Mouse (Mus musculus): ENCODE measurements around the gene Ttc37. TPM values are rescaled to one million over a fixed set of nuclear protein-coding genes. Genes with fewer than 3 reads are reported as not detected.

The Ttc37 gene
- polyA plus RNA-seq, 1 experiment from 2014 or later, result 11.0 TPM

DNA sequence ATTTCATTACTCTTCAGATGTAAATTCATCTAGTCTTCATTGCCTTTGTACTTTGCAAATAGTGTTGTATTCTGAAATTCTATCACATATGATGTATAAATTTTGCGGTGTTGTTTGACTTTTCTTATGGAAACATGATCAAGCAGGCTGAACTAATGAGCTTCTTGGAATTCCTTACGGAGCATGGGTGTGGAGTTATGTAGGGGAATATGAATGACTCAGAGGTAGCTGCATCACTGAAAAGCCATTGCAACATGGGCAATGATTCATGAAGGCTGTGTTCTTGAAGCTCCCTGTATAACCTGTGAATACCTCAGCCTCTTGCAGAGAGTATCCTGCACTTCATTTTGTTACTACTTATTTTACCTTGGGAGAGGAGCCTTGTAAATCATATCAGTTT is 3.5 kb downstream of the Ttc37 start:
- no peaks in the 10 kb centered on the region for H3K27me3 ChIP-seq (ENCODE audit: insufficient read depth, poor library complexity, severe bottlenecking)
- no peak for DNase-seq (ENCODE audit: low spot score)
- H3K27ac ChIP-seq, result no peak overlapping the region
- H3K4me1 ChIP-seq, result no peaks in the 10 kb centered on the region
- WGBS, result 92% methylated on average over 2 of the region's 2 CpGs
- no peak overlapping the region for H3K4me3 ChIP-seq
- H3K9me3 ChIP-seq, result no peaks in the 10 kb centered on the region
- H3K36me3 ChIP-seq, result peaks cover 12% of the 10 kb centered on the region; the same call in 1 of the 2 replicates

DNA sequence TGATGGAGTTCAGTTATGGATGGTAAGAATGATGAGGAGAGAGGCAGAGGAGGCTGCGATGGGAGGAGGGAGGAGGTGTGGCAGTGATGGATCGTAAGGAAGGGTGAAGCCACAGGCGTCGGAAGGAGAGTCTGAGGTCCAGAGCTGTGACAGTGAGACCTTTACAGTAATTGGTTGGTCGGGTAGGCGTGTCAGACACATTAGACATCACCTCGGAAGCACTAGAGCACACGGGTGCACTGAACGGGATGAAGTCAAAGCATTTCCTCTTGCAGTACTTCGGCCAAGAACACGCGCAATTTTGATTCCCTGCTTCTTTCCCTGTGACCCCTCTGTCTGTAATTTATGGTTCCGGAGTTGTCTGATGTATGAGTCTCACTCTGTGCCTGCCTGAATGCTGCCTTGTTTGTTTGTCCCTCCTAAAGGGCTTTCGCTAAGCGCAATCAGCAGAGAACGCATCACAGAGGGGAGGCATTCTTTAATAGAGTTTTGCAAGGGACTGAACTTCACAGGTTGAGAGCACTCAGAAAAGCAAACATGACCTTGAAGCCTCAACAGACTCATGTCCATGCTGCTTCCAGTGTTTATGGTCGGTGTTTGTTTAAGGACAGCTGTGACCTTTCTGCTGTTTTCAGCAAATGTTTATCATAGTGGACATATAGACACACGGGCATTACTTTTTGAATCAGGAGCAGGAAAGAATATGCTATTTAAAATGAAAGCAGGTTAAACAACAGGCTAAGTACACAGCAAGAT is 10.7 kb downstream of the Ttc37 start:
- no peak overlapping the region for H3K4me3 ChIP-seq
- H3K4me1 ChIP-seq, result no peaks in the 10 kb centered on the region
- H3K36me3 ChIP-seq, result peaks cover 41% of the 10 kb centered on the region
- H3K27me3 ChIP-seq (ENCODE audit: insufficient read depth, poor library complexity, severe bottlenecking), result no peaks in the 10 kb centered on the region
- WGBS, result 92% methylated on average over 18 of the region's 18 CpGs
- H3K27ac ChIP-seq, result no peak overlapping the region
- H3K9me3 ChIP-seq, result no peaks in the 10 kb centered on the region
- DNase-seq (ENCODE audit: low spot score), result no peak

DNA sequence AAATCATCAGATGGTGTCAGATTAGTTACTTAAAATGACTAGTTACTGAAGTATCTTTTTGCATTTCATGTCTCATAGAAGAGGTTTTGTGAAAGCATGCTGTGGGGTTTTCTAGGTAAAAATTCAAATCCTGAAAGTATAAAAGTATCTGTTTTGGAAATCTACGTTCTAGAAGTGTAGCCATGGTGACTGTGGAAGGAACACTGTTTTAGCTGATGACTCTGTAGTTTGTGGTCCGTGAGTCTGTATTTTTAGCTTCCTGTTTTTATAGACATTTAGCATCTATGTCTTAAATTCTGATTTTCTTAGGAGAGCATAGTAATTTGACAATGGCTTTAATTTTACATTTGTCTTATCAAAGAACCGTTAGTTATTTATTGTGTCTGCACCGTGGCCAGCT is 30.3 kb downstream of the Ttc37 start:
- WGBS, result 94% methylated on average over 4 of the region's 4 CpGs
- Histone ChIP-seq H3K4me1 (no peaks in the 10 kb centered on the region), H3K27me3 (ENCODE audit: insufficient read depth, poor library complexity, severe bottlenecking) (no peaks in the 10 kb centered on the region), H3K4me3 (no peak overlapping the region), H3K27ac (no peak overlapping the region), H3K9me3 (no peaks in the 10 kb centered on the region), H3K36me3 (peaks cover 71% of the 10 kb centered on the region)
- DNase-seq (ENCODE audit: low spot score), result no peak

DNA sequence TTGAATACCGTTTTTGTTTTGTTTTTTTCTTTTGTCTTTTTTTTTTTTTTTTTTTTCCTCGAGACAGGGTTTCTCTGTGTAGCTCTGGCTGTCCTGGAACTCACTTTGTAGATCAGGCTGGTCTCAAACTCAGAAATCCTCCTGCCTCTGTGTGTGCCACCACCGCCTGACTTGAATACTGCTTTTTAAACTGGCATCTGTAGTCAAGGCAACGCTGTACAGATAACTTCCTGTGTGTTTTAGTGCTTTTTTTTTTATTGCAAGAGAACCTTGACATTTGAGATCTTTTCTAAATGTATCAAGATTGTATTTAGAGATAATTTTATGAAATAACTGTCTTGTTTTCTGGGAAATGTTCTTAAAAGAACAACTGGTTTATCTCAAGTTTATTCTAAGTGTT is 33.9 kb downstream of the Ttc37 start:
- Histone ChIP-seq H3K9me3 (no peaks in the 10 kb centered on the region), H3K27me3 (ENCODE audit: insufficient read depth, poor library complexity, severe bottlenecking) (no peaks in the 10 kb centered on the region), H3K4me3 (no peak overlapping the region), H3K4me1 (no peaks in the 10 kb centered on the region), H3K27ac (no peak overlapping the region), H3K36me3 (peaks cover 67% of the 10 kb centered on the region)
- DNase-seq (ENCODE audit: low spot score), result no peak
- WGBS, result 83% methylated on average over 4 of the region's 4 CpGs

DNA sequence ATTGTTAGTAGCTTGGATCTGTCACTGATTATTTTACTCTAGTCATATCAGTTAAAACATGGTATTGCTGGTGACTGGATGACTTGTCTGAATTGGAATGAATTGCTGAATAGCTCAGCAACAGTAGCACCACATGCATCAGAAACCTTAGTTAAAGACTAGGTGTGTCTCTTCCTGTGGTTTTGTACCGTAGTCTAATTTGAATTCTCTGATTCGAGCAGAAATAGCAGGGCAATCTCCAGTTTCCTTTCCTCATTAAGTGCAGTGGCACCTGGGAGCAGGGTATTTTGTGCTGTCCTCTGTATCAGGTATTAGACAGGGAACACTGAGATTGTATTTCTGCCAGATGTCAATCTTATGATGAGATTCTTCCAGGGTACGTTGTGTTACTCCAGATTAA is 40.3 kb downstream of the Ttc37 start:
- Histone ChIP-seq H3K4me3 (no peak overlapping the region), H3K4me1 (no peaks in the 10 kb centered on the region), H3K36me3 (peaks cover 54% of the 10 kb centered on the region), H3K9me3 (no peaks in the 10 kb centered on the region), H3K27me3 (ENCODE audit: insufficient read depth, poor library complexity, severe bottlenecking) (no peaks in the 10 kb centered on the region), H3K27ac (no peak overlapping the region)
- WGBS, result 91% methylated on average over 3 of the region's 3 CpGs
- no peak for DNase-seq (ENCODE audit: low spot score)

GRCm38 (mm10) chr13:76141117-76141808 is 42.7 kb downstream of the Ttc37 start:
- no peak for DNase-seq (ENCODE audit: low spot score)
- H3K4me1 ChIP-seq, result no peaks in the 10 kb centered on the region
- H3K9me3 ChIP-seq, result no peaks in the 10 kb centered on the region
- 66% methylated on average over 12 of the region's 12 CpGs for WGBS
- no peak overlapping the region for H3K27ac ChIP-seq
- no peaks in the 10 kb centered on the region for H3K27me3 ChIP-seq (ENCODE audit: insufficient read depth, poor library complexity, severe bottlenecking)
- no peak overlapping the region for H3K4me3 ChIP-seq
- peaks cover 43% of the 10 kb centered on the region for H3K36me3 ChIP-seq

GRCm38 (mm10) chr13:76150483-76150882 is 51.9 kb downstream of the Ttc37 start:
- Histone ChIP-seq H3K4me3 (no peak overlapping the region), H3K27me3 (ENCODE audit: insufficient read depth, poor library complexity, severe bottlenecking) (no peaks in the 10 kb centered on the region), H3K27ac (no peak overlapping the region), H3K4me1 (no peaks in the 10 kb centered on the region), H3K9me3 (no peaks in the 10 kb centered on the region), H3K36me3 (peaks cover 55% of the 10 kb centered on the region)
- DNase-seq (ENCODE audit: low spot score), result no peak
- WGBS, result 95% methylated on average over 5 of the region's 5 CpGs

DNA sequence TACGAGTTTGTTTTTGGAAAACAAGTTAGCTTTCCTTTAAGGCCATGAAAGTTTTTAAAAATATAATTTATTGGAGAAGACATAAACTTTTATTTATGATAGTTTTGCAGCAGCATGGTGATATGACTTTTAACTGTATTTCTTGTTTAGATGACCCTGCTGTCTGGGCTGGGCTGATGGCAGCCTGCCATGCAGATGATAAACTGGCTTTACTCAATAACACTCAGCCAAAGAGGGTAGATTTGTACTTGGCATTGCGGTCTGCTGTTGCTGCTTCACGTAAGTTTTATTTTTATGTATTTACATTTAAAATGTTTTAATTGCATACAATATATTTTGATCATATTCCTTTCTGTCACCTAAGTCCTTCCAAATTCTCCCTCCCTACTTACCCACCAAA is 58.6 kb downstream of the Ttc37 start:
- WGBS, result 91% methylated on average over 3 of the region's 3 CpGs
- Histone ChIP-seq H3K9me3 (no peaks in the 10 kb centered on the region), H3K27me3 (ENCODE audit: insufficient read depth, poor library complexity, severe bottlenecking) (no peaks in the 10 kb centered on the region), H3K36me3 (peaks cover 52% of the 10 kb centered on the region), H3K27ac (no peak overlapping the region), H3K4me1 (no peaks in the 10 kb centered on the region), H3K4me3 (no peak overlapping the region)
- DNase-seq (ENCODE audit: low spot score), result no peak

GRCm38 (mm10) chr13:76157508-76157907 is 59.0 kb downstream of the Ttc37 start:
- Histone ChIP-seq H3K36me3 (peaks cover 55% of the 10 kb centered on the region), H3K27me3 (ENCODE audit: insufficient read depth, poor library complexity, severe bottlenecking) (no peaks in the 10 kb centered on the region), H3K27ac (no peak overlapping the region), H3K4me3 (no peak overlapping the region), H3K9me3 (no peaks in the 10 kb centered on the region), H3K4me1 (no peaks in the 10 kb centered on the region)
- DNase-seq (ENCODE audit: low spot score), result no peak
- 97% methylated on average over 1 of the region's 1 CpGs for WGBS

- no peak for DNase-seq (ENCODE audit: low spot score)
Observed at GRCm38 (mm10) chr13:76160587-76160986, 62.1 kb downstream of the Ttc37 start.

DNA sequence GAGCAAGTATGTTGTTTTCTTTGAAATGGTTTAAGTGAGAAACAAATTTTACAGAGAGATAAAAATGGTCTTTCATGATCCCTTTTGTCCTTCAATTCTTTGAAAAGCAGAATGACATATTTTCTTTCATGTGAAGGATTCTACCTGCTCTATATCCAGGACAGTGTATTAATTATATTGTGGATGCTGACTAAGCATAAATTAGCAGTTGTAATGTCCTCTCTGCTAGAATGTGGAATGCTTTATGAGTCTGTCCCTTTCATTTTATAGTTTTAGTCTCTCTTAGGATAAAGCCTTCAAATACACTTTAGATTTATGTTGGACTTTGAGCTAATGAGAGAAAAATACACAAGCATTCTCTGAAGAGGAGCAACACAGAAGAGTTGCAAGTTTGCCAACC is 75.8 kb downstream of the Ttc37 start:
- H3K36me3 ChIP-seq, result peaks cover 37% of the 10 kb centered on the region

More at GRCm38 (mm10) chr13:76160587-76160986, 62.1 kb downstream of the Ttc37 start:
- Histone ChIP-seq H3K9me3 (no peaks in the 10 kb centered on the region), H3K4me3 (no peak overlapping the region), H3K4me1 (no peaks in the 10 kb centered on the region), H3K36me3 (peaks cover 54% of the 10 kb centered on the region), H3K27me3 (ENCODE audit: insufficient read depth, poor library complexity, severe bottlenecking) (no peaks in the 10 kb centered on the region), H3K27ac (no peak overlapping the region)
- WGBS, result 90% methylated on average over 2 of the region's 2 CpGs

GRCm38 (mm10) chr13:76178700-76179099 is 80.2 kb downstream of the Ttc37 start:
- Histone ChIP-seq H3K27me3 (ENCODE audit: insufficient read depth, poor library complexity, severe bottlenecking) (no peaks in the 10 kb centered on the region), H3K4me3 (no peak overlapping the region), H3K9me3 (no peaks in the 10 kb centered on the region), H3K36me3 (peaks cover 46% of the 10 kb centered on the region), H3K27ac (no peak overlapping the region), H3K4me1 (no peaks in the 10 kb centered on the region)
- no peak for DNase-seq (ENCODE audit: low spot score)
- 87% methylated on average over 5 of the region's 5 CpGs for WGBS

More for the DNA sequence above, 75.8 kb downstream of the Ttc37 start:
- Histone ChIP-seq H3K4me3 (no peak overlapping the region), H3K27ac (no peak overlapping the region), H3K9me3 (no peaks in the 10 kb centered on the region), H3K4me1 (no peaks in the 10 kb centered on the region), H3K27me3 (ENCODE audit: insufficient read depth, poor library complexity, severe bottlenecking) (no peaks in the 10 kb centered on the region)
- no peak for DNase-seq (ENCODE audit: low spot score)

GRCm38 (mm10) chr13:76187651-76188050 is 89.1 kb downstream of the Ttc37 start:
- Histone ChIP-seq H3K4me3 (no peak overlapping the region), H3K27ac (no peak overlapping the region), H3K36me3 (peaks cover 48% of the 10 kb centered on the region), H3K4me1 (no peaks in the 10 kb centered on the region), H3K9me3 (no peaks in the 10 kb centered on the region), H3K27me3 (ENCODE audit: insufficient read depth, poor library complexity, severe bottlenecking) (no peaks in the 10 kb centered on the region)
- 92% methylated on average over 5 of the region's 5 CpGs for WGBS
- DNase-seq (ENCODE audit: low spot score), result no peak

All from heart, embryonic 10.5 days (tissue).